Mouse (Mus musculus) lung, embryonic 14.5 days (tissue): ENCODE data around the gene Spon1. TPM values are rescaled to one million over a fixed set of nuclear protein-coding genes. Genes with fewer than 3 reads are reported as not detected.

Source experiments
- ATAC-seq: fragments of 200-750 bp; cut with Nextera tagmentation; 2 replicates; pipeline ENCODE4 v1.8.0; 2017; ENCODE audit warnings: mild to moderate bottlenecking, moderate TSS enrichment, moderate library complexity; ENCODE audit not compliant: insufficient read depth
- DNase-seq: peaks from one replicate; pipeline ENCODE4 v3.0.0-alpha.2; 2015
- H3K27ac ChIP-seq: fragments of 300-500 bp; sonication (generic); 2 replicates; pipeline ENCODE4 v1.5.1; 2014; ENCODE audit warnings: low read depth, mild to moderate bottlenecking, moderate library complexity
- H3K27me3 ChIP-seq: fragments of 300-500 bp; sonication (generic); 2 replicates; pipeline ENCODE4 v1.6.1; 2014; ENCODE audit warnings: low read length, control low read depth; ENCODE audit not compliant: insufficient read depth
- H3K36me3 ChIP-seq: fragments of 300-500 bp; sonication (generic); 2 replicates; pipeline ENCODE4 v1.6.1; 2014; ENCODE audit warnings: control low read depth; ENCODE audit not compliant: insufficient read depth
- H3K4me1 ChIP-seq: fragments of 300-500 bp; sonication (generic); 2 replicates; pipeline ENCODE4 v1.6.1; 2014; ENCODE audit warnings: antibody characterized with exemption, control low read depth; ENCODE audit not compliant: insufficient read depth
- H3K4me2 ChIP-seq: fragments of 300-500 bp; sonication (generic); 2 replicates; pipeline ENCODE4 v1.6.1; 2014; ENCODE audit warnings: mild to moderate bottlenecking
- H3K4me3 ChIP-seq: fragments of 300-500 bp; sonication (generic); 2 replicates; pipeline ENCODE4 v1.5.1; 2014; ENCODE audit warnings: low read depth, low read length
- H3K9ac ChIP-seq: fragments of 300-500 bp; sonication (generic); 2 replicates; pipeline ENCODE4 v1.6.1; 2014
- H3K9me3 ChIP-seq: fragments of 300-500 bp; sonication (generic); 2 replicates; pipeline ENCODE4 v1.6.1; 2016; ENCODE audit warnings: low read depth, low read length, control low read depth
- CTCF ChIP-seq: IDR thresholded peaks from 2 replicates; pipeline ENCODE4 v1.5.1; 2016; ENCODE audit warnings: antibody characterized with exemption, low read depth
- WGBS: fragments of 180-500 bp; shearing (Covaris S2); extraction: QIAGEN DNeasy Blood & Tissue Kit; methylation state at CpG from one replicate; pipeline ENCODE4 v1.1.7; 2014; 5-methylcytosine and 5-hydroxymethylcytosine counted together
- polyA plus RNA-seq: library from polyadenylated mRNA; unstranded; fragments of >200 nt; fragmentation: Nextera tagmentation; extraction: Ambion mirVana; gene quantifications from 2 replicates; pipeline ENCODE4 v1.2.1, GENCODE M21; 2014

Gene Spon1
- polyA plus RNA-seq, 1 experiment from 2014 or later = 2.5 TPM

- H3K9ac ChIP-seq = no peak overlapping the region
These were observed 27.9 kb upstream of the Spon1 start for GRCm38 (mm10) chr7:113737790-113738362.

GRCm38 (mm10) chr7:113739181-113739580 is 26.6 kb upstream of the Spon1 start:
- ATAC-seq (no peak), DNase-seq (no peak)
- Histone ChIP-seq H3K4me1 (no peaks in the 10 kb centered on the region), H3K4me2 (no peak overlapping the region), H3K27me3 (no peaks in the 10 kb centered on the region), H3K27ac (no peak overlapping the region), H3K9ac (no peak overlapping the region), H3K36me3 (no peaks in the 10 kb centered on the region), H3K4me3 (no peak overlapping the region), H3K9me3 (no peaks in the 10 kb centered on the region)
- WGBS = 51% methylated on average over 7 of the region's 7 CpGs
- TF ChIP-seq CTCF = no peak

More at GRCm38 (mm10) chr7:113737790-113738362, 27.9 kb upstream of the Spon1 start:
- Histone ChIP-seq H3K4me2 (no peak overlapping the region), H3K27me3 (no peaks in the 10 kb centered on the region), H3K4me1 (no peaks in the 10 kb centered on the region), H3K9me3 (no peaks in the 10 kb centered on the region), H3K36me3 (no peaks in the 10 kb centered on the region), H3K27ac (no peak overlapping the region), H3K4me3 (no peak overlapping the region)
- 69% methylated on average over 9 of the region's 9 CpGs for WGBS
- ATAC-seq (no peak), DNase-seq (no peak)
- TF ChIP-seq CTCF = no peak

- DNase-seq (no peak), ATAC-seq (no peak)
- H3K9me3 ChIP-seq = no peaks in the 10 kb centered on the region
- H3K4me1 ChIP-seq = no peaks in the 10 kb centered on the region
- no peak overlapping the region for H3K27ac ChIP-seq
- H3K9ac ChIP-seq = no peak overlapping the region
- 85% methylated on average over 4 of the region's 4 CpGs for WGBS
- no peaks in the 10 kb centered on the region for H3K36me3 ChIP-seq
- no peak overlapping the region for H3K4me2 ChIP-seq
- TF ChIP-seq CTCF = 0 out of 2 replicates have a peak, but pooled peaks have one; percentile 28
- no peak overlapping the region for H3K4me3 ChIP-seq
- no peaks in the 10 kb centered on the region for H3K27me3 ChIP-seq
These were observed 23.2 kb upstream of the Spon1 start for GRCm38 (mm10) chr7:113742644-113743043.

GRCm38 (mm10) chr7:113743982-113744381 is 21.8 kb upstream of the Spon1 start:
- WGBS = 43% methylated on average over 5 of the region's 5 CpGs
- ATAC-seq (no peak), DNase-seq (no peak)
- H3K36me3 ChIP-seq = no peaks in the 10 kb centered on the region
- H3K27ac ChIP-seq = no peak overlapping the region
- no peaks in the 10 kb centered on the region for H3K9me3 ChIP-seq
- no peaks in the 10 kb centered on the region for H3K4me1 ChIP-seq
- TF ChIP-seq CTCF = no peak
- no peak overlapping the region for H3K9ac ChIP-seq
- no peak overlapping the region for H3K4me2 ChIP-seq
- H3K27me3 ChIP-seq = no peaks in the 10 kb centered on the region
- no peak overlapping the region for H3K4me3 ChIP-seq

DNA sequence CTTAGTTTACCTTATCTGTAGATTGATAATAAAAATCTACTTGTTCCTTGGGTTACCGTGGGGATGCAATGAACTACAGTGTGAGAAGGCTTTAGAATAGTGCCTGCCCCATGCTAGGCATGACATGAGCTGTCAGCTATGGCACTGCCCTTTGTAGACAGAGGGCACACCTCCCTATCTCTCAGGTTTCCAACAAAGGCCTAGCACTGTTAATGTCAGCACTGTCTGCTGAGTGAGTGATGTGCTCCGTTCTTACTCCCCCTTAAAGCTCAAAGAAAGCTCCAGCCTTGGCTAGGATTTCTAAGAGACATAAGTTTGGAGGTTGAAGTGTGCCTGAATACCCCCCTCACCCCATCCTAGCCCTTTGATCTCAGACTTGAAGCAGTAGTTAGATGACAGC is 9.2 kb upstream of the Spon1 start:
- 59% methylated on average over 2 of the region's 2 CpGs for whole genome bisulfite sequencing
- Histone ChIP-seq H3K27ac (no peak overlapping the region), H3K4me1 (no peaks in the 10 kb centered on the region), H3K36me3 (no peaks in the 10 kb centered on the region), H3K9ac (no peak overlapping the region), H3K9me3 (no peaks in the 10 kb centered on the region), H3K4me2 (no peak overlapping the region), H3K27me3 (no peaks in the 10 kb centered on the region), H3K4me3 (no peak overlapping the region)
- TF ChIP-seq CTCF = no peak
- ATAC-seq (no peak), DNase-seq (no peak)

DNA sequence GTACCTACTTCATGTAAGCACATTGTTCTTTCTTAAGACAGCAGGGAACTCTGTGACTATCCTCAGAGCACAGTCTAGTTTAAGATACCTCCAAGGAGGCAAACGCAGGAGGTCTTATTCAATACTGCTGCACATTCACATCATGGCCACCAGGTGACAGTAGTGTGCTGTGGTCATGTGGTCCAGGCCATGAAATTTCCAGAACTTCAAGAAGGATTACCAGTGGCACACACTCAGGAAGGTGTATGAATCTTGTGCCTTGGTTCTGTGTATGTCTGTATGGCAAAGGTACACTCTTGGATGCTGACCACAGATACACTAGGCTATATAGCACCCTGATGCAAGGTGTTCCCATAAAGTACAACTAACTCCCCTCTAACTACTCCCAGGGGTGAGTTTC is 6.6 kb upstream of the Spon1 start:
- no peaks in the 10 kb centered on the region for H3K27me3 ChIP-seq
- DNase-seq (peak; percentile 83), ATAC-seq (peak; percentile 65; the same call in 1 of the 2 replicates)
- H3K9ac ChIP-seq = no peak overlapping the region
- H3K4me2 ChIP-seq = no peak overlapping the region
- peak; percentile 100 for TF ChIP-seq CTCF
- H3K4me1 ChIP-seq = no peaks in the 10 kb centered on the region
- H3K36me3 ChIP-seq = no peaks in the 10 kb centered on the region
- WGBS = 17% methylated on average over 1 of the region's 1 CpGs
- H3K27ac ChIP-seq = no peak overlapping the region
- H3K4me3 ChIP-seq = no peak overlapping the region
- H3K9me3 ChIP-seq = peaks cover 6% of the 10 kb centered on the region; the same call in 1 of the 2 replicates

GRCm38 (mm10) chr7:113765133-113765532 is 665 bp upstream of the Spon1 start:
- WGBS = 80% methylated on average over 5 of the region's 5 CpGs
- H3K36me3 ChIP-seq = no peaks in the 10 kb centered on the region
- H3K9me3 ChIP-seq = peaks cover 6% of the 10 kb centered on the region; the same call in 1 of the 2 replicates
- H3K4me3 ChIP-seq = no peak overlapping the region
- H3K4me1 ChIP-seq = no peaks in the 10 kb centered on the region; the same call in 1 of the 2 replicates
- ATAC-seq = no peak
- no peak overlapping the region; the same call in 1 of the 2 replicates for H3K4me2 ChIP-seq
- TF ChIP-seq CTCF = no peak
- H3K9ac ChIP-seq = no peak overlapping the region
- H3K27me3 ChIP-seq = peaks cover 38% of the 10 kb centered on the region
- DNase-seq = no peak
- H3K27ac ChIP-seq = no peak overlapping the region
